Mouse (Mus musculus): ENCODE measurements around the gene Trpd52l3. TPM values are rescaled to one million over a fixed set of nuclear protein-coding genes. Genes with fewer than 3 reads are reported as not detected.

The Trpd52l3 gene
- polyA plus RNA-seq, 1 experiment from 2014 or later: not detected

- H3K4me1 ChIP-seq (ENCODE audit: insufficient read depth): no peaks in the 10 kb centered on the region
- H3K27ac ChIP-seq (ENCODE audit: low read depth): no peak overlapping the region
- DNase-seq: no peak
- no peak overlapping the region for H3K9ac ChIP-seq (replicated peaks)
- no peaks in the 10 kb centered on the region for H3K9me3 ChIP-seq (ENCODE audit: low read length)
- WGBS (ENCODE audit: insufficient replicate concordance): 59% methylated on average over 5 of the region's 5 CpGs
- H3K27me3 ChIP-seq (ENCODE audit: insufficient read depth, low read length): no peaks in the 10 kb centered on the region
- no peak for ATAC-seq
- no peak overlapping the region for H3K4me3 ChIP-seq (ENCODE audit: low read depth, low read length)
- no peaks in the 10 kb centered on the region for H3K36me3 ChIP-seq (replicated peaks; ENCODE audit: insufficient read depth, low read length)
- TF ChIP-seq CTCF (IDR thresholded peaks at IDR 0.05; ENCODE audit: low read depth): no peak
- no peak overlapping the region for H3K4me2 ChIP-seq (ENCODE audit: low read depth, low read length)
Observed at GRCm38 (mm10) chr19:29973396-29973795, 30.2 kb upstream of the Trpd52l3 start.

- WGBS (ENCODE audit: insufficient replicate concordance): 55% methylated on average over 2 of the region's 2 CpGs
- no peaks in the 10 kb centered on the region for H3K4me1 ChIP-seq (ENCODE audit: insufficient read depth)
- TF ChIP-seq CTCF (IDR thresholded peaks at IDR 0.05; ENCODE audit: low read depth): peak; percentile 63
- no peak for TF ChIP-seq EP300 (IDR thresholded peaks at IDR 0.05; ENCODE audit: low read depth)
- no peak overlapping the region for H3K4me2 ChIP-seq (ENCODE audit: low read depth, low read length)
- no peaks in the 10 kb centered on the region for H3K36me3 ChIP-seq (replicated peaks; ENCODE audit: insufficient read depth, low read length)
- no peak for ATAC-seq
- no peaks in the 10 kb centered on the region for H3K9me3 ChIP-seq (ENCODE audit: low read length)
- no peaks in the 10 kb centered on the region for H3K27me3 ChIP-seq (ENCODE audit: insufficient read depth, low read length)
- H3K4me3 ChIP-seq (ENCODE audit: low read depth, low read length): no peak overlapping the region
- H3K27ac ChIP-seq (ENCODE audit: low read depth): no peak overlapping the region
- H3K9ac ChIP-seq (replicated peaks): no peak overlapping the region
- no peak for DNase-seq
Observed at GRCm38 (mm10) chr19:29978847-29979246, 24.7 kb upstream of the Trpd52l3 start.

- no peak overlapping the region for H3K27ac ChIP-seq (ENCODE audit: low read depth)
- ATAC-seq (no peak), DNase-seq (no peak)
- no peaks in the 10 kb centered on the region for H3K4me1 ChIP-seq (ENCODE audit: insufficient read depth)
- 77% methylated on average over 8 of the region's 8 CpGs for WGBS (ENCODE audit: insufficient replicate concordance)
- TF ChIP-seq EP300 (IDR thresholded peaks at IDR 0.05; ENCODE audit: low read depth): no peak
- TF ChIP-seq CTCF (IDR thresholded peaks at IDR 0.05; ENCODE audit: low read depth): no peak
- no peak overlapping the region for H3K9ac ChIP-seq (replicated peaks)
- H3K4me2 ChIP-seq (ENCODE audit: low read depth, low read length): no peak overlapping the region
- no peaks in the 10 kb centered on the region for H3K9me3 ChIP-seq (ENCODE audit: low read length)
- H3K27me3 ChIP-seq (ENCODE audit: insufficient read depth, low read length): no peaks in the 10 kb centered on the region
- H3K4me3 ChIP-seq (ENCODE audit: low read depth, low read length): no peak overlapping the region
- no peaks in the 10 kb centered on the region for H3K36me3 ChIP-seq (replicated peaks; ENCODE audit: insufficient read depth, low read length)
Observed at GRCm38 (mm10) chr19:29979452-29980089, 24.0 kb upstream of the Trpd52l3 start.

- no peaks in the 10 kb centered on the region for H3K4me1 ChIP-seq (ENCODE audit: insufficient read depth)
- no peak overlapping the region for H3K4me2 ChIP-seq (ENCODE audit: low read depth, low read length)
- H3K9ac ChIP-seq (replicated peaks): no peak overlapping the region
- H3K9me3 ChIP-seq (ENCODE audit: low read length): no peaks in the 10 kb centered on the region
- no peak overlapping the region for H3K4me3 ChIP-seq (ENCODE audit: low read depth, low read length)
- DNase-seq (peak; percentile 29), ATAC-seq (no peak)
- H3K36me3 ChIP-seq (replicated peaks; ENCODE audit: insufficient read depth, low read length): no peaks in the 10 kb centered on the region
- no peak overlapping the region for H3K27ac ChIP-seq (ENCODE audit: low read depth)
- WGBS (ENCODE audit: insufficient replicate concordance): 71% methylated on average over 16 of the region's 16 CpGs
- TF ChIP-seq CTCF (IDR thresholded peaks at IDR 0.05; ENCODE audit: low read depth): no peak
- TF ChIP-seq EP300 (IDR thresholded peaks at IDR 0.05; ENCODE audit: low read depth): no peak
- no peaks in the 10 kb centered on the region for H3K27me3 ChIP-seq (ENCODE audit: insufficient read depth, low read length)
Observed at GRCm38 (mm10) chr19:29984208-29985005, 19.2 kb upstream of the Trpd52l3 start.

GRCm38 (mm10) chr19:29986464-29987091, 17.0 kb upstream of the Trpd52l3 start:
- Histone ChIP-seq H3K27me3 (ENCODE audit: insufficient read depth, low read length) (no peaks in the 10 kb centered on the region), H3K36me3 (replicated peaks; ENCODE audit: insufficient read depth, low read length) (no peaks in the 10 kb centered on the region), H3K27ac (ENCODE audit: low read depth) (no peak overlapping the region), H3K4me2 (ENCODE audit: low read depth, low read length) (no peak overlapping the region), H3K9me3 (ENCODE audit: low read length) (no peaks in the 10 kb centered on the region), H3K4me1 (ENCODE audit: insufficient read depth) (no peaks in the 10 kb centered on the region), H3K9ac (replicated peaks) (no peak overlapping the region), H3K4me3 (ENCODE audit: low read depth, low read length) (no peak overlapping the region)
- ATAC-seq (no peak), DNase-seq (no peak)
- TF ChIP-seq CTCF (IDR thresholded peaks at IDR 0.05; ENCODE audit: low read depth) (no peak), EP300 (IDR thresholded peaks at IDR 0.05; ENCODE audit: low read depth) (no peak)
- 78% methylated on average over 12 of the region's 12 CpGs for WGBS (ENCODE audit: insufficient replicate concordance)
